Mouse (Mus musculus): ENCODE measurements around the gene Cd3g. TPM values are rescaled to one million over a fixed set of nuclear protein-coding genes. Genes with fewer than 3 reads are reported as not detected.
"Not testable (repeated sequence)": the region's sequence is repeated elsewhere in the genome, so short reads cannot be mapped to it uniquely, and the experiment has no call there.

Cd3g gene
- polyA plus RNA-seq, 1 experiment, result not detected

DNA sequence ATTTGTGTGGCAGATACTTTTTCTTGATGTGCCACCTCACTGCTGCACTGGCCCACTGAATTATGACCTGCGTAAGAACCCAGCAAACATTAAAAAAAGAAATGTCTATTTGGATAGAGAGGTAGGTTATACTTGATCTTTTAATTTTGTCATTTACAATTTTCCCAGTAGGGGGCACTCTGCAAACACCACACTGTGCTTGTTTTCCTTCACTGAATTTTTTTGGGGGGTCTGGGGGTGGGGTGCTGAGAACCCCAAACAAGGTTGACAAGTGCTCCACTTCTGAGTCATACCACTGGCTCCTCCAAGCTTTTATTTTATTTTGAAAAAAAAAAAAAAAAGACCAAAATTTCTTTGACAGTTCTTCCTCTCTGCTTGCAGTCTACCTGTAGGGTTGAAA lies 10.8 kb downstream of the Cd3g start:
- Histone ChIP-seq H3K4me3 (ENCODE audit: insufficient read depth, low read depth, low read length) (no peak overlapping the region), H3K27ac (replicated peaks; ENCODE audit: low read depth, low read length) (no peak overlapping the region), H3K4me1 (ENCODE audit: control insufficient read depth, insufficient read depth, insufficient read length, low read length) (0 out of 2 replicates have a peak, but pooled peaks cover 2% of the 10 kb centered on the region)

DNA sequence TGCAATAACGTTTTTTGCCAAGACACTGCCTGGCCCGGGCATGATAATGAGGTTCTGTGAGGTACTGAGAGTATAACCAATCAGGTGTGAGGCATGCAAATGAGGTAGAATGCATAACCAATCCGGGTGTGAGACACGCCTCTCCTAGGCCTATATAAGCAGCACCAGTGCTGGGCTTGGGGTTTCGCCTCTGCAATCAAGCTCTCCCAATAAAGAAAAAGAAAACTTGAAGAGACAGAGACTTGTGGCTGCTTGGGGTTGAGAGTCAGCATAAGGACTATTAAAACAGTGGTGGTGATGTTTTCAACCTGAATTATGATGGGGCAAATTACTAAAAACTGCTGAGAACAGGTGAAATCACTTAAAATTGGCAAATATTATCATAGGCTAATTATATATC lies 12.5 kb downstream of the Cd3g start:
- not testable (repeated sequence) for H3K4me3 ChIP-seq (ENCODE audit: insufficient read depth, low read depth, low read length)

DNA sequence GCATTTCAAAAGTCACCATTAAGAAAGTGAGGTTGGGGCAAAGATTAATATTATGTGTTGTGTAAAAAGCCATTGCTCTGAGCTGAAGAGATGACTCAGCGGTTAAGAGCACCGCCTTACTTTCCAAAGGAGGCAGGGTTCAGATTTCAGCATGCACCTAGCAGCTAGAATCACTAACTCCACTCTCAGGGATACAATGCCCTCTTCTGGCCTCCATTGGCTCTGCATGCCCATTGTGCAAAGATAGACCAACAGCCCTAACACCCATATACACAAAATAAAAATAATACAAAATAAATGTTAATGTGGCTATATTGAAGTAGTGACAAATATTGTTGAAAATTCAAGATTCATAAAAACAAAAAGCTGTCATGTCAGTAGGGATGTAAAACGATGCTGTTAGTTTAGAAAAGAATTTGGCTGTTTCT lies 13.4 kb downstream of the Cd3g start:
- H3K4me3 ChIP-seq (ENCODE audit: insufficient read depth, low read depth, low read length), result no peak overlapping the region
- H3K27ac ChIP-seq (replicated peaks; ENCODE audit: low read depth, low read length), result no peak overlapping the region
- 0 out of 2 replicates have a peak, but pooled peaks cover 2% of the 10 kb centered on the region for H3K4me1 ChIP-seq (ENCODE audit: control insufficient read depth, insufficient read depth, insufficient read length, low read length)

More for the DNA sequence above, 12.5 kb downstream of the Cd3g start:
- H3K4me1 ChIP-seq (ENCODE audit: control insufficient read depth, insufficient read depth, insufficient read length, low read length); H3K27ac ChIP-seq (replicated peaks; ENCODE audit: low read depth, low read length): not testable (repeated sequence)

DNA sequence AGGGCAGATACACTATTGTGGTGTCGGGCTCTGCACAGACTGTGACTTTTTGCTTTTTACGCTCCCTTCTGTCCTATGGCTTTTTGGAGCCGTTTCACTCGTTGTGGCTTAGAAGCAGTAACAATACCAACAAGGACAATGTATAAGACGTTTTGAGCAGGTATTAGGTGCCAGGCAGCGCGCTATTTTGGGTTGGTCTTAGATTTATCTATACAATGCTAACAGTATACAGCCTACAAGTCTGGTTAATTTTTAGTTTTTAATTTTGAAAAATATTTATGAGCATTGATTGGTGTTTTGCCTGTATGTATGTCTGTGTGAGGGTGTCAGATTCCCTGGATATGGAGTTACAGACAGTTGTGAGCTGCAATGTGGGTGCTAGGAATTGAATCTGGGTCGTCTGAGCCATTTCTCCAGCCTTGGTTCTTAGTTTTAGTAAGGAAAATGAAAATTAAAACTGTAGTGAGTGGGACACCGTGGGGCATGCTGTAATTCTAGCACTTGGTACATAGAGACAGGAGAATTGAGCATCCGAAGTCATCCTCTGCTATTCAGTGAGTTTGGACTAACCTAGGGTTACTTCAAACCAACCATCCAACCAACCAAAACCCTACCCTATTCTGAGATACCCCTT lies 14.3 kb downstream of the Cd3g start:
- peak overlapping the region; percentile 64 for H3K4me3 ChIP-seq (ENCODE audit: insufficient read depth, low read depth, low read length)
- 0 out of 2 replicates have a peak, but pooled peaks cover 2% of the 10 kb centered on the region for H3K4me1 ChIP-seq (ENCODE audit: control insufficient read depth, insufficient read depth, insufficient read length, low read length)
- peak overlapping the region; percentile 71 for H3K27ac ChIP-seq (replicated peaks; ENCODE audit: low read depth, low read length)

DNA sequence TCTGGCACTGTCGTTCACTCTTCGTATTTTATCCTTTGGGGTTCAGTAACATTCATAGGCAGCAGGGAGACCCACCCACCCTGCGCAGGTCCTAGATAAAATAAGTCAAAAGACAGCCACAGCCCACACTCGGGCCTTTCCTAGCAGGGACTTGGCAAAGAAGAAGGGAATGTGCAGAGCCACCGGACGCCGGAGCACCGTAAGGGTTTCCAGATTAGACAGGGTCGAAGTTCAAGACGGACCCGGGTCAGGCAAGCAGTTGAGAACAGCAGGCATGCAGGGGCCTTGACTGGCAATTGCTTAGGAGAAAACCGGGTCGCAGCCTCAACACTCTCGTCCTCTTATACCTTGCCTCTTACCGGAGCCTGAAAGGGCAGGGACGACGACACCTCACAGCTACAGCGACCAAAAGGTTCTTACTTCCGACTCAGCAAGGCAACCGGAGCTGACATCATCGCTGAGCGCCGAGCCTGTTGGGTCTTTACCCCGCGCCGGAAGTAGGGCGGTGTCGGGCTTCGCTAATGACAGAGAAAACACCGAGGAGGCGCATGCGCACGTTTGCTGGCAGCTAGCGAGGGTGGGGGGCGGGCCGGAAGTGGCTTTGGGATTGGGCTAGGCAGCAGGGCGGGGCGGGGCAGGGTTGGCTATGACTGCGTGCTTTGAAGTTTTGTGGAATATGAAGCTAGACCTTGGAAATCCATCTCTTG lies 15.0 kb downstream of the Cd3g start, which contains the start of gene Ube4a:
Gene Ube4a, minus strand, starts transcription at position 475 of the 707 bp plus-strand sequence.
- H3K27ac ChIP-seq (replicated peaks; ENCODE audit: low read depth, low read length), result peak within 1 kb of the TSS; percentile 71
- H3K4me3 ChIP-seq (ENCODE audit: insufficient read depth, low read depth, low read length), result peak within 1 kb of the TSS; percentile 85
- H3K4me1 ChIP-seq (ENCODE audit: control insufficient read depth, insufficient read depth, insufficient read length, low read length), result 0 out of 2 replicates have a peak, but pooled peaks cover 2% of the 10 kb centered on the region

DNA sequence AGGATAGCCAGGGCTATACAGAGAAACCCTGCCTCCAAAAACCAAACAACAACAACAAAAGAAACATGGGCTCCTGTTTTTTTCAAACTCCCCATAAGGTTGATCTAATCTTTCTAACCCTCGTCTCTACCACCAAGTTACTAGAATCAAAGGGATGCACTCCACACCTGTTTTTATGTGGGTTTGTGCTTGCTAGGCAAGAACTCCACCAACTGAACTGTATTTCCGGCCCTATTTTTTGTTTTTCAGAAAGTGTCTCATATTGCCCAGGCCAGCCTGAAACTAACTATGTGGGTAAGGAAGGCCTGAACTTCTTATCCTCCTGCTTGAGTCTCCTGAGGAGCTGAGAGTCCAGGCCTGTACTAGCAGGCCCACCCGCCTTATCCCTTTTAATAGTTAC lies 25.8 kb downstream of the Cd3g start:
- H3K27ac ChIP-seq (replicated peaks; ENCODE audit: low read depth, low read length), result no peak overlapping the region
- no peaks in the 10 kb centered on the region for H3K4me1 ChIP-seq (ENCODE audit: control insufficient read depth, insufficient read depth, insufficient read length, low read length)
- no peak overlapping the region for H3K4me3 ChIP-seq (ENCODE audit: insufficient read depth, low read depth, low read length)

DNA sequence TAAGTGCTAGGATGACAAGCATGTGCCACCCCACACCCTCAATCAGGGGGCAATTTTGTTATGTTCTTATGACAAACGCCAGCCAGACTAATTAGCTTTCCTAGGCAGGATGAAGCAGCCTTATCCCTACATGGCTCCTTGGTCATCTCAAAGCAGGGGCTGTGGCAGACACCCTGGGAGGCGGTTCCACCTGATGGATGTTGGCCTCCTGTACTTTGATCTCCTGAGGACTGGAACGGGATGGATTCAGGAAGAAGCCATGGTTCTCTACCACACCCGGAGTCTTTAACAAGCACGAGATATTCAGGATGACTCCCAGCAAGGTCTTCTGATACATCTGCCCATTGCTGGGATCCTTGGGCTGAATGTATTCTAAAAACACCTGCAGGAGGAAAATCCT lies 32.4 kb downstream of the Cd3g start:
- Histone ChIP-seq H3K4me1 (ENCODE audit: control insufficient read depth, insufficient read depth, insufficient read length, low read length) (0 out of 2 replicates have a peak, but pooled peaks cover 3% of the 10 kb centered on the region), H3K27ac (replicated peaks; ENCODE audit: low read depth, low read length) (no peak overlapping the region), H3K4me3 (ENCODE audit: insufficient read depth, low read depth, low read length) (no peak overlapping the region)

DNA sequence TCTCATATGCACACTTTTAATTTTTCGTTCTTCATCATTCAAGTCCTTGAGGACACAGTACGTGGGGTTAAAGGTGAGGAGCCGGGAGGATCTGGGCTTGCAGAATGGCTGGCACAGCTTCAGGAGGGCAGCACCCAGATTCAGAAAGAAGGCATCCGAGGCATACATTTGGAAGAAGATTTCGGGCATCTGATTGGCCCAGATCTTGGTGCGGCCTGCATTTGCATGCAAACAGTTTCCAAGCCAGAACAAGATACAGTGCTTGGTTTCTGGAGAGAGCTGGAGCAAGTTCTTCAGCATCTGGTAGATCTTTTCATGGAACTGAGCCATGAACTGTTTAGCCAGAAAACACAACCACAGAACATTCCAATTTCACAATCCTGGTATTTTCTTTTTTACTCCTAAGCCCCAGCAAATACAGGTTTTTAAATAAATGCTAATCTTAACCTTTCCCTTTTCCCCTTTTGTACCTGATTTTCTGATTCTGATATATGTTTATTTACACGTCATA lies 34.0 kb downstream of the Cd3g start:
- H3K4me3 ChIP-seq (ENCODE audit: insufficient read depth, low read depth, low read length), result no peak overlapping the region
- no peak overlapping the region for H3K27ac ChIP-seq (replicated peaks; ENCODE audit: low read depth, low read length)
- H3K4me1 ChIP-seq (ENCODE audit: control insufficient read depth, insufficient read depth, insufficient read length, low read length), result 0 out of 2 replicates have a peak, but pooled peaks cover 3% of the 10 kb centered on the region

DNA sequence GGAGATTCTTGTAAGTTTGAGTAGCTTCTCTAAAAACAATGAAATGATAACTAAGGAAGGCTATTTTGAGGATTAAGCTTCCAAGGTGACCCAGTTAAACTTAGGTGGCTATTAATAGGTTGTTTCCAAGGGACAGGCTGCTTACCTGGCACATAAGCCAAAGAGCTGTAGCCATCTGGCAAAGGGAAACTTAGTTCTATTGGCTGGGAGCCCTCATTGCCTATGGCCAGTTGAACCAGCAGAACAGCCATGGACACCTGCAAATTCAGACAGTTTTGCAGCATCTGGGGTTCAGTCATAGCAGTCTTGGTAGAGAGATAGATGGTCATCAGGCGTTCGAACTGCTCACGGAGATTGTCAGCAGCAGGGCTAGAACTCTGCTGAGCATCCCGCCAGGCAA lies 37.8 kb downstream of the Cd3g start:
- Histone ChIP-seq H3K27ac (replicated peaks; ENCODE audit: low read depth, low read length) (0 out of 2 replicates have a peak overlapping the region, but pooled peaks have one; percentile 53), H3K4me3 (ENCODE audit: insufficient read depth, low read depth, low read length) (no peak overlapping the region), H3K4me1 (ENCODE audit: control insufficient read depth, insufficient read depth, insufficient read length, low read length) (0 out of 2 replicates have a peak, but pooled peaks cover 3% of the 10 kb centered on the region)

DNA sequence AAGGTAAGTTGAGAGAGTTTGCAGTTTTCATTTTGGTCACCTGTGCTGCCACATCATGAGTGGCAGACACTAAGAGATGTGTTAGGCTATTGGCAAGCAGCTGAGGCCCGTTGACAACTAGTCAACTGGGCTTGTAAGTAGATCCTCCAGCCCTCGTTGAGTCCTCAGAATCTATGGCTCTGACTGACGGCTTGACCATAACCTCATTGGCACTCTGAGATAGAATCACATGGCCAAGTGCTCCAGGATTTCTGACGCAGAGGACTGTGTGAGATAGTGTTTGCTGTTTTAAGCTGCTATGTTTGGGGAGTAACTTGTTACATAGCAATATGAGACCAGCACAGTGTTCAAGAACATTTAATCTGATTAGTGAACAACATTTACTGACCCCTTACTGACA lies 38.5 kb downstream of the Cd3g start:
- Histone ChIP-seq H3K4me3 (ENCODE audit: insufficient read depth, low read depth, low read length) (no peak overlapping the region), H3K27ac (replicated peaks; ENCODE audit: low read depth, low read length) (no peak overlapping the region)

DNA sequence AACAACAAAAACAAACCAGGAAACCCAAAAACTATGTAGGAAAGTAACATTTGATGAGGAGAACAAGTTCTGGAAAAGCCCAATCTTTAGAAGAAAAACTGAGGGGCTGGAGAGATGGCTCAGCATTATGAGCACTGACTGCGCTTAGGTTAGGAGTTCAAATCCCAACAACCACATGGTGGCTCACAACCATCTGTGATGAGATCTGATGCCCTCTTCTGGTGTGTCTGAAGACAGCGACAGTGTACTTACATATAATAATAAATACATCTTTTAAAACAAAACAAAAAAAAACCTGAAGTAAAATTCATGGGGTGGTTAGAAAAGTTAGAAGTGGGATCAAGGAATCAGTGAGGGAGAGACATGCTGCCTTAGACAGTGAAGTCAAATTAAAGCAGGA lies 58.7 kb downstream of the Cd3g start:
- Histone ChIP-seq H3K4me3 (ENCODE audit: insufficient read depth, low read depth, low read length) (no peak overlapping the region), H3K27ac (replicated peaks; ENCODE audit: low read depth, low read length) (no peak overlapping the region), H3K4me1 (ENCODE audit: control insufficient read depth, insufficient read depth, insufficient read length, low read length) (no peaks in the 10 kb centered on the region)

More for the DNA sequence above, 38.5 kb downstream of the Cd3g start:
- H3K4me1 ChIP-seq (ENCODE audit: control insufficient read depth, insufficient read depth, insufficient read length, low read length), result 0 out of 2 replicates have a peak, but pooled peaks cover 3% of the 10 kb centered on the region

DNA sequence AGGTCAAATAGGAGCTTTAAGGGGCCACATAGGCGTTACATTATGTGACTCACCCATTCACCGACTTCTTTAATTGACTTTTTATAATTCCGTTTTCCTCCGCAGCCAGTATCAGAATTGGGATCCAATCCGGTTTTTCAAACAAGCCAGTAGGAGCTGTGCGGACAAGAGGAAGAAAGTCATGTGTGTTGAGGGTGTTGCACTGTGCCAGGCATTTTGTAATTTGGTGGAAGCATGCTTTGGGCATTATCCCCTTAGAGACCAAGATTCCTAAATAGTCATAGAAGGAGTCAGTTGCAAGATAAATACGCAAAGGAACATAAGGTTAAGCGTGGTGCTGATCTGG lies 59.1 kb downstream of the Cd3g start:
- Histone ChIP-seq H3K4me3 (ENCODE audit: insufficient read depth, low read depth, low read length) (peak overlapping the region; percentile 61), H3K27ac (replicated peaks; ENCODE audit: low read depth, low read length) (peak overlapping the region; percentile 92), H3K4me1 (ENCODE audit: control insufficient read depth, insufficient read depth, insufficient read length, low read length) (no peaks in the 10 kb centered on the region)

DNA sequence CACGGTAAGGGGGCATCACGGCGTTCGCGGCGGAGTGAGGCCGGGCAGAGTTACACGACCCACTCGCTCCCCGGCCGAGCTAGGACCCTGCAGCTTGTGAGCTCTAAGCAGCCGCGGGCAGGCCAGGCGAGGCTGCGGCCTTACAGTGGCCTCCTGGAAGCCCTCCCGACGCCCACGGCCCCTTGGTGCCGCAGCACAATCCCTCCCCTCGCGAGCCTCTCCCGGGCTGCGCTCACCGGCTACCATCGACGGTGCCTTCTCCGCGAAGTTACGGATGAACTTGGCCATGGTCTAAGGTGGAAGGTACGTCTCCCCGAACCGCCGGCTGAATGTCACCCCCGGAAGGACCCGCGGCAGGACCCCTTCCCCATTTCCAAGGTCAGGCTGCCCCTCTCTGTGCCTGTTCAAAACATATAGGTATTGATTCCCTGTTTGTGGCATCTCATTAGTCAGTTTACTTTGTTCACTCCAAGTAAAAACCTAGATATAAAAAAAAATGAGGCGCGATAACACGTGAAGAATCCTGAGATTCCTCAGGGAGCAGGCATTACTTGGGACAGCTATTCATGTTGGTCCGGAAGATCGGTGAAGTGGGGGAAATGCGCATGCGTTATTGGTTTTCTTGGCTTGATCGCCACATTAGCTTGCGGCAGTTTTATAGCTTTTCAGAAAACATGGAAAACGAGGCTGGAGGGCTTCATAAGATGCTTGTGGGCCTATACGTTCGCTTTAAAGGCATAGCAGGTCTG lies 59.7 kb downstream of the Cd3g start, which contains the start of gene Atp5l:
Gene Atp5l, minus strand, starts transcription at position 369 of the 749 bp plus-strand sequence.
- peak within 1 kb of the TSS; percentile 98 for H3K27ac ChIP-seq (replicated peaks; ENCODE audit: low read depth, low read length)

DNA sequence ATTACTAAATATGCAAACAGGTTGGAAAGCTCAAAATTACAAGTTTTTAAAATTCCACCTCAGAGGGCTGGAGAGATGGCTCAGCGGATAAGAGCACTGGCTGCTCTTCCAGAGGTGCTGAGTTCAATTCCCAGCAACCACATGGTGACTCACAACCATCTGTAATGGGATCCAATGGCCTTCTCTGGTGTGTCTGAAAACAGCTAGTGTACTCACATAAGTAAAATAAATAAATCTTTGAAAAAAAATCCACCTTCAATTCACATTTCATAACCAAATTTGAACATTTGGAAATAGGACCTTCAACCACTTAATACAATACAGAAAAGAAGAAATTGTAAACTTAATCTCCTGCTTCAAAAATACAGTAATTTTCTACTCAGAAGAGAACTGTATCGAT lies 60.6 kb downstream of the Cd3g start:
- Histone ChIP-seq H3K27ac (replicated peaks; ENCODE audit: low read depth, low read length) (peak overlapping the region; percentile 98), H3K4me1 (ENCODE audit: control insufficient read depth, insufficient read depth, insufficient read length, low read length) (no peaks in the 10 kb centered on the region)

More for the DNA sequence above, 59.7 kb downstream of the Cd3g start, which contains the start of gene Atp5l:
- no peaks in the 10 kb centered on the region for H3K4me1 ChIP-seq (ENCODE audit: control insufficient read depth, insufficient read depth, insufficient read length, low read length)
- peak within 1 kb of the TSS; percentile 99 for H3K4me3 ChIP-seq (ENCODE audit: insufficient read depth, low read depth, low read length)

More for the DNA sequence above, 60.6 kb downstream of the Cd3g start:
- peak overlapping the region; percentile 99 for H3K4me3 ChIP-seq (ENCODE audit: insufficient read depth, low read depth, low read length)
